Mouse (Mus musculus) CD4-positive, CD25-positive, alpha-beta regulatory T cell, adult 4 months (primary cell): Measurements from ENCODE around the gene Espnl. TPM values are rescaled to one million over a fixed set of nuclear protein-coding genes. Genes with fewer than 3 reads are reported as not detected.

Source experiments
- ATAC-seq: one replicate; pipeline ENCODE4 v1.8.0; 2017
- polyA plus RNA-seq, 2 experiments: library from polyadenylated mRNA; unstranded; fragments of 100-300 nt; shearing (Covaris generic); gene quantifications; one replicate each; pipeline ENCODE4 v1.2.1; 2017

Espnl gene
- polyA plus RNA-seq, 2 experiments from 2014 or later: not detected

DNA sequence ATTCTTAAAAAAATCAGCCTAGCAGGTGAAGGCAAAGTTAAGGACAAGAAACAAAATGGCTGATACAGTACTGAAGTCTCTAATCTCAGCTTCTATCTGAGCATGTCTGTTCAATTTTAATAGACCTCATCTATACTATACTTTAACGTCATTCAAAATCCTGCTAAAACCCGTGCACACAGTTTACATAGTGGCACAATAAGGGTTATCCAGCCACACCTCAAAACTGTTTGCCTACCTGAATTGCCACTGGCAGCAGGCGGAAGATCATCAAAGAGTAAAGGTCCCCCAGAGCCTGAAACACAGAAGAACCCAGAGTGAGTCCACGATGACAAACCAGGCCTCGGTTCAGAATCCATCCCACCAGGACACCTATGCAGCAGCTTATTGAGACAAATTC, 68.5 kb downstream of the Espnl start:
- ATAC-seq: no peak

DNA sequence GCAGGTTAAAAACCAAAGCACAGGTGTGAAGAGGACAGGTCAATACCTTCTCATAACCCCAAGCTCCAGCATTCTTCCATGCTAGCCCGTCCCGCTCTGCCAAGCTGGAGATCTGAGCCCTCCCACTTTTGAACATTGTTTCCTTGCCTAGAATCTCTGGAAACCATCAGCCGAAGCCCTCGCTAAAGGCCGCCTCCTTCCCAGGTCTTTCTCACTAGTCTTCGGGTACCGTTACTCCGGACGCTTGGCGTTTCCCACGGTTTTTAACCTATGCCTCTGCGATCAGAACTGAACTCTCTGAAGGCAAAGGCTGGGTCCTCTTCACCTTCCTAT, 76.0 kb downstream of the Espnl start:
- ATAC-seq: no peak

Other genes with a start within 250 kb of the Espnl start
- gene Rbm44, start 177.0 kb upstream of the Espnl start, polyA plus RNA-seq: 1 to 10 TPM in 1 of 2 experiments, under 1 TPM in 1; 0.83 to 2.2 TPM
- gene Ramp1, start 142.3 kb upstream of the Espnl start, polyA plus RNA-seq: 10 to 100 TPM; 28.9 to 31.6 TPM
- 10 to 100 TPM; 85.2 to 93.4 TPM for gene Ube2f, start 71.8 kb upstream of the Espnl start, polyA plus RNA-seq
- 10 to 100 TPM; 57.1 to 91.0 TPM for gene Scly, start 23.7 kb upstream of the Espnl start, polyA plus RNA-seq
- not detected for gene Klhl30, start 28.9 kb downstream of the Espnl start, polyA plus RNA-seq
- not detected for gene Erfe, start 44.4 kb downstream of the Espnl start, polyA plus RNA-seq
- 10 to 100 TPM; 30.3 to 36.3 TPM for gene Ilkap, start 76.7 kb downstream of the Espnl start, polyA plus RNA-seq
- 10 to 100 TPM; 11.4 to 12.5 TPM for gene Hes6, start 92.0 kb downstream of the Espnl start, polyA plus RNA-seq
- 1 to 10 TPM; 1.9 to 2.1 TPM for gene Per2, start 137.2 kb downstream of the Espnl start, polyA plus RNA-seq
- gene Traf3ip1, start 172.6 kb downstream of the Espnl start, polyA plus RNA-seq: 1 to 10 TPM; 3.5 to 5.2 TPM
- gene Asb1, start 218.5 kb downstream of the Espnl start, polyA plus RNA-seq: 1 to 10 TPM; 2.6 to 3.6 TPM